Comparison of ENCODE assay signal across 16 mouse cellular contexts in the genomic region with DNA sequence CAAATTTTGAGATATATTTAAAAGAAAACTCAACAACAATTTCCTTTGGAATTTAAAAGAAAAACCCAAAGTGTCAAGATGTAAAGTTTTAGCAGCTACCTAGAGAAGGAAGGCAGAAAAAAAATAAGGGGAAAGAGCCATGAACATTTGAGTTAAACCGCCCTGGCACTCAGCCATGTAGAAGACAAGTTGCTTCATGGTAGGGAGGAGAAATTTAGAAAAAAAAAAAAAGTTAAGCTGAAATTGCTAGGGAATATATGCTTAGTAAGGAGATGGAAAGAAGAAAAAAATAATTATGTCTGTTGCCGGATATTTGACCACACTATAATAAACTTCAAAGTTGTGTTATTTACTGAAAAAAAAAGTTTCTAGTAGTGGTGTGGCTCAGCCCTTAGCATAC.
"Had no signal": no experiment of that assay in that cellular context is flagged by ENCODE, and none has a peak within 500 bp of the region (broad histone marks: within the 10 kb centered on the region; RNA-seq: fewer than 3 reads in every experiment).

No protein-coding gene starts in this region.

- H3K4me1 ChIP-seq: neural tube, embryonic 13.5 days; neural tube, embryonic 15.5 days; stomach, embryonic 15.5 days had no signal

- H3K27ac ChIP-seq: neural tube, embryonic 13.5 days; neural tube, embryonic 15.5 days; stomach, embryonic 15.5 days; stomach, postnatal 0 days had no signal

- H3K9ac ChIP-seq: neural tube, embryonic 13.5 days; neural tube, embryonic 15.5 days; stomach, embryonic 15.5 days had no signal

- H3K36me3 ChIP-seq: neural tube, embryonic 13.5 days; neural tube, embryonic 15.5 days; stomach, embryonic 15.5 days had no signal

- H3K9me3 ChIP-seq: neural tube, embryonic 13.5 days; neural tube, embryonic 15.5 days; stomach, embryonic 15.5 days had no signal

- H3K27me3 ChIP-seq: neural tube, embryonic 13.5 days; neural tube, embryonic 15.5 days; stomach, embryonic 15.5 days had no signal

- DNase-seq: retina, postnatal 1 day; right cerebral cortex, adult 18-20 months; right cerebral cortex, postnatal 14 days; right cerebral cortex, postnatal 25 days; right cerebral cortex, postnatal 4 days; spleen, adult 18-20 months; thymus, adult 18-20 months; thymus, adult 2 months; thymus, postnatal 14 days; thymus, postnatal 25 days; thymus, postnatal 36 days; thymus, postnatal 4 days had no signal

- H3K4me3 ChIP-seq: neural tube, embryonic 13.5 days; neural tube, embryonic 15.5 days; stomach, embryonic 15.5 days had no signal
